Mouse (Mus musculus) gastrocnemius, postnatal 10 days (tissue): ENCODE data around the gene Tgfa. TPM values are rescaled to one million over a fixed set of nuclear protein-coding genes. Genes with fewer than 3 reads are reported as not detected.

Source experiments
- DNase-seq: peaks from one replicate; pipeline ENCODE4 v3.0.0; 2021; ENCODE audit warnings: mixed read lengths
- total RNA-seq, 2 experiments: library from RNA; stranded (reverse); gene quantifications; 2 replicates each; pipeline ENCODE4 v1.2.3; 2021

The Tgfa gene
- total RNA-seq, 2 experiments from 2014 or later = 0.35 to 0.75 TPM

DNA sequence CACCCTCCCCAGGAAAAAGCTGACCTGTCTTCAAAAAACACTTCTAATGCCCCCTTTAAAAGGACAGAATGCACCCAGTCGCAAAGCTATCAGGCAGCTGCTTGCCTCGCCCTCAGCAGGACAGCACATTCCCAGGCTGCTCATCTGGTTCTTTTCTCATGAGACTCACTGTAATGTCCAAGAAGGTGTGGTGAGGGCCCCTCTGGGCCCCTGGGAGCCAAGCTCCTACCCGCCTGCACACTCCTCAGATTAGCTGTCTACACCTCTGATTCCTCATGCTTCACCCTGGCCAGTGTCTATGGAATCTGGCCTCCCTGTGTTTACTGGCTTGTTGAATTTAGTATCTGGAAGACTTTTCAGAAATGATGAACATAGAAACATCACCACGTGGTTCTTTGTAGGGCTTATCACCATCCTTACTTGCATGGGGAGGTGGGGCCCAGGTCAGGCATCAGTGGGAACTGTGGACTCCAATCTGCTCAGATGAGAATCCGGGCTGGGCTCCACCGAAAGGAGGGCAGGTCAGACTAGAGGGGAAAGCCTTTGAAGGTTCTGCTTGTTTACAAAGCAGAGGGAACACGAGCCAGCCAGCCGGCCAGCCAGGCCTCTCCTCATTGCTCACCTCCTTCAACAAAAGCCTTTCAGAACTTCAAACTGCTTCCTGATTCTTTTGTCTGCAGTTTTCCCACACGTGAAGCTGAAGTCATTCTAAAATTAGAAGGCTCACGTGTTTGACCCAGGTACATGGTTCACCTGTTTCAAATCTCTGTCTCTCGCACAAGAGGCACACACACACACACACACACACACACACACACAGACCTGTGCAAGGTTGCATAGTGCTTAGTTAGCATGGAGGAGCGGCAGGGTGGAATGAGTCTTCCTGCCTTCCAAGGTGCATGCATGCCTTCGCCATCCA, 38.7 kb downstream of the Tgfa start:
- DNase-seq = no peak

- DNase-seq = no peak
Observed at GRCm38 (mm10) chr6:86244866-86245265, 49.8 kb downstream of the Tgfa start.

- DNase-seq = no peak
Observed at GRCm38 (mm10) chr6:86245965-86246364, 50.9 kb downstream of the Tgfa start.

DNA sequence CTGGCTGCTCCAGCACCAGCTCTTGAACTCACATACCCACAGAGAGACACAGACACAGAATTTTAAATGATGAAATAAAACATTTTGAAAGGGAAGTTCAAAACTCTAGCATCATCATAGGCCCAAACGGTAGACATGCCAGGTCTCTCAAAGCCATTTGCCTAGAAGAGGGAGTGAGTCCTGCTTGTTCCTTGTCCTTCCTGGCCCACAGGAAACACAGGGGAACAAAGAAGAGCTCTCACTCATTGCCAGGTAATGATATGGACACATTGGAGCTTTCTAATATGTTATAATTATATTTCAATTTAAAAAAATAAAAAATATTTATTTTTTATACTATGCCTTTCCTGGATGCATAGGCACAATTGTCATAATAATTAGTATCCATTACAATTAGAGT, 53.5 kb downstream of the Tgfa start:
- DNase-seq = no peak

- DNase-seq = no peak
Observed at GRCm38 (mm10) chr6:86249042-86249441, 54.0 kb downstream of the Tgfa start.

DNA sequence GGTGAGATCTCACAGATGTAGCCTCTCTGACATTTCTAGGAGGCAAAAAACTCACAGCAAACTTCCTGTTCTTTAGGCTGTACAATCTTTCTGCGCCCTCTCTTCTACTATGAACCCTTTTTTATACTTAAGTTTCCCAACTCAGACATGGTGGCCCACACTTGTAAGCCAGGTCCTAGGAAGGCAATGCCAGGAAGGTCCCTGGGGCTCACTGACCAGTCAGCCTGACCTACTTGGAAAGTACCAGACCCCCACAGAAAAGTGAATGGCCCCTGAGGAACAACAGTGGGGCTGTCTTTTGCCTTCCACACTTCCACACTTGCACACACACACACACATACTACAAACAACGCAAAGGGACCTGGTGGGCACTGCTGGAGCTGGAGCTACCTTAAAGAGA, 55.2 kb downstream of the Tgfa start:
- DNase-seq = no peak

- no peak for DNase-seq
Observed at GRCm38 (mm10) chr6:86250830-86251229, 55.8 kb downstream of the Tgfa start.

- no peak for DNase-seq
Observed at GRCm38 (mm10) chr6:86252176-86253125, 57.4 kb downstream of the Tgfa start.

DNA sequence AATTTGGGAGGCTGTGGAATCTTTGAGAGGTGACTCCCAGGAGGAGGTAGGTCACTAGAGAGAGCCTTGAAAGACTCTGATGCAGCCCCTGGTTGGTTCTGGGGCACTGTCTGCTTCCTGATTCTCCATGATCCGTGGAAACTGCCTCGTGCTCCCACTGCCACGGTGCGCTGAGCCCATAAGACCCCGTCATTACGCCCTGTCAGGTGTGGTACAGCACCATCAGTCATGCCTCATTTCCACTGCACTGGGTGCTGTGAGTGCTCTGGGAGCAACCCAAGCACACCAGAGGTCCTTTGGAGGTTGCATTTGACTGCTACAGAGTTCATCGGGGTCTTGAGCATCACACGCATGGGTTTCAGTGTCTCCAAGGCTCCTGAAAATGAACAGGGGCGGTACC, 60.9 kb downstream of the Tgfa start:
- no peak for DNase-seq

- DNase-seq = no peak
Observed at GRCm38 (mm10) chr6:86259242-86259641, 64.2 kb downstream of the Tgfa start.

- no peak for DNase-seq
Observed at GRCm38 (mm10) chr6:86260322-86261050, 65.5 kb downstream of the Tgfa start.

DNA sequence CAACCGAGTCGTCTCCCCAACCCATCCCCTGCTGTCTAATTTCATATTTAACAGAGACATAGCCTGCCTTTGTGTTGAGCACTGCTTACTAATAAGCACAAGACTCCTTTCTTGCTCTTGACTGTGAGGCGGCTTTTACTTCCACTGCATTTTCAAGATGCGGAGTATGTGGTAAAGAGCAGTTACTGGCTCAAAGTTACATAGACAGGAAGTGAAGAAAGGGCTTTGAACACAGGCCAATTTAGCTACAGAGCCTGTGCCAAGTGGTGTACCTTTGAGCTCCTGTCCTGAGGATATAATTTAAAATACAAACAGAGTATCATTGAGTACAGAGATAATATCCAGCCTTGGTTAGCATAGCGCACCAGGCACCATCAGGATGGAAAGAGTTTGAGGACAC, 71.8 kb downstream of the Tgfa start:
- DNase-seq = no peak

DNA sequence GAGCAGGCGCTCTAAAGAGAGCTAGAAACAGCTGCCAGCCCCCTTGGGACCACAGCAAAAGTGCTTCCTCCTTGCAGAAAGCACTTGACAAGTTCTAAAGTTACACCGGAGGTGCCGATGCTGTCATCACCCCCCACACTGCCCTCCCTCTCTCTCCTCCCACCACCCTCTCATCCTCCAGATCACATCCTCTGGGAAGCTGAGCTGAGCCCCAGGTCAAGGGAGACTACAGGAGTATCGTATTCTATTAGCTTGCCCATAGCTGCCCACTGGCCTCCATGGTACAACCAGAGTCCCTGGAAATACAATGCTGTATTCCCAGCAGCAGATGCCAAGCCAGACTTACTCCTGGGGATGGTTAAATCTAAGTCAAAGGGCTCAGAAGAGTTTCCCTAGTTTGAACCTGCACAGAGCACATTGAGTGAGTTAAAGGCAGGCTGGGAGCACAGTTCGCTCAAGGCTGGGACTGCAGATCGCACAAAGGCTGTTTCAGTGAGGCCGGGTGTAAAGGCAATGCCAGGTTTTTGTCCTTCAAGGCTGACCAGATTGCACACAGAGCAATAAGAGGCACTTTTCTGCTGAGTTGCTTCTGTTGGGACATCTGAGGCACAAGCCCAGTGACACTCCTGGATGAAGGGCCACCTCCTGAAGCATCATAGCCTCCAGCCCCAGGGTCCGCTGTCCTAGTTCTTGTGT, 75.5 kb downstream of the Tgfa start:
- no peak for DNase-seq

DNA sequence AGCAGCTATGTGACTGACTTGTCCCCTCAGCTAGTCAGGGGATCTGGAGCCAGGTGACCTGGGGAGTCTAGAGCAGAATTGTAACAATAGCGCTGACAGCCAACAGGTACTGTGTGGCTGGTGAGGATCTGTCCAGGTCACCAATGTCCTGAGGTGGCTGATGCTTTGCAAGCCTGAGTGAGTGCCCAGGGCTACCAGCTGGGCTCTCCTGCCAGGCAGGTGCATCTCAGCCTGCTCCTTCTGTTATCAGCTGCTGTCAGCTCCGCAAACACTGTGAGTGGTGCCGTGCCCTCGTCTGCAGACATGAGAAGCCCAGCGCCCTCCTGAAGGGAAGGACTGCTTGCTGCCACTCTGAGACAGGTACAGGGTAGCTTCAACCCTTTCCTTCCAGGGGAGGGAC, 76.1 kb downstream of the Tgfa start:
- DNase-seq = no peak

GRCm38 (mm10) chr6:86275704-86276103, 80.7 kb downstream of the Tgfa start:
- no peak for DNase-seq

DNA sequence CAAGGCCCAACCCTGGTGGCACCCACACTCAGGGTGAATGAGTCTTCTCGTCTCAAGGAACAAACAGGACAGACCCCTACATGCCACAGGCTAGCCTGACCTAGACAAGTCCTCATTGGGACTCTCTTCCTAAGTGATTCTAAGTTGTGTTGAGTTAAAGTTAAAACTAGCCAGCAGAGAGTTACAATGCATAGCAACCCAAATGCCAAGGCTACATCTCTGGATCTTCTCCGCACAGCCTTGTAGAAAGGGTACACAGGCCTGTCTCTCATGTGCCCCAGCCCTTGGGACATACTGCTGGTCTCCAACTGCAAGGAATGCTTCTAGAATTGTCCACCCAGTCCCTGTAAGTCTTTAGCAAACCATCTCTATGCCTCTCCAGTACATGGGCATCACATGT, 81.8 kb downstream of the Tgfa start:
- no peak for DNase-seq

DNA sequence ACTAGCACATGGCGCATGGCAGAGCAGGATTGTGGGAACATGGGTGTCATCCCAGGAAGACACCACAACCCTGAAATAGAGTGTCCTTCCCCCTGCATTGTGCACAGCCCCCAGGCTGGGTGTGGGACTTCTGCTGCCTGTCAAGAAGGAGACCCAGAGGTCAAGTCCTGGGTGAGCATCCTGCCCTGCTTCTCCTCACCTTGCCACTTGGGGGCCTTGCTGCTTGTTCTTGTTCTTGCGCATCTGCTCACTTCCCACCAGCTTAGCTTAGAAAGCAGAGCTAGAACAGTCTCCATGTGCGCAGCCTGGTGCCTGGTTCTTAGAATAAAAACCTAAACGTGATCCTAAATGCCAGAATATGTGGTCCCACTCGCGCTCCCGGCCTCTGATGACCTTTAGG, 82.6 kb downstream of the Tgfa start:
- no peak for DNase-seq

DNA sequence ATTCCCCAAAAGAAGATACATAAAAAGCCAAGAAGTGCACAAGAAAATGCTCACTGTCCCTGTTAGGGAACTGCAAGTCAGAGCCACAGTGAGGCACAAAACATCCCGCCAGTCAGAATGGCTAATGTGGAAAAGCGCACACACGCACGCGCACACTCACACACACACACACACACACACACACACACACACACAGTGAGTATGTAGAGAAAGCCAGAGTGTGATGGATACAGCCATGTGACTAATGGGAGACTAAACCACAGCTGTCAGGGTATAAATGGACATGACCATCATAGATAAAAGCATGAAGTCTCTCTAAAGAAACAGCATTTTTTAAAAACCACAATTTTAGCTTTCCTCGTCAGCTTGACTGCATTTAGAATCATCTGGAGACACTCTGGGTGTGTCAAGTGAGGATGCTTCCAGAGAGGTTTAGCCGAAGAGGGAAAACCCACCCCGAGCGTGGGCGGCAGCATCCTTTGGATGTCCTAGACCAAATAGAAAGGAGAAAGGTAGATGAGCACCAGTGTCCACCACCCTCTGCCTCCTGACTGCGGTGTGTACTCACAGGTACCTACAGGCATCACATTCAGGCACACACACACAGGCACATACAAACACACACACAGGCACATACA, 86.7 kb downstream of the Tgfa start:
- no peak for DNase-seq

GRCm38 (mm10) chr6:86293301-86293700, 98.3 kb downstream of the Tgfa start:
- DNase-seq = no peak

DNA sequence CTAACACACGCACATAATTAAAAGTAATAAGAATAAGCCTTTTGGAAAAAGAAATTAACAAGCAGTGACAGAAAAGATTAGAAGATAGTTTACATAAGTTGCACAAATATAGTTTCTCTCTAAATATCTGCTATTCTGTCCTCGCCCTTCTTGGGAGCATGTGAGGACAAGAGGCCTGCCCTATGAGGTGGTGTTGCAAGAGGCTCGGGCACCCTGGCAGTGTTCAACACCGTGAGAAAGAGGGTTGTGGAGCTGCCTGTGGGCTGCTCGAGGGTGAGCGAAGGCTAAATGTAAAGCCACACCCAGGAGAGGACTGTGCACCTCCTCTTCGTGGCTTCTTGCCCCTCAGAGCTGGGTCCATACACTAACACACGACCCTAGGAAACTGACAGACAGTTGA, 100.4 kb downstream of the Tgfa start:
- no peak for DNase-seq

DNA sequence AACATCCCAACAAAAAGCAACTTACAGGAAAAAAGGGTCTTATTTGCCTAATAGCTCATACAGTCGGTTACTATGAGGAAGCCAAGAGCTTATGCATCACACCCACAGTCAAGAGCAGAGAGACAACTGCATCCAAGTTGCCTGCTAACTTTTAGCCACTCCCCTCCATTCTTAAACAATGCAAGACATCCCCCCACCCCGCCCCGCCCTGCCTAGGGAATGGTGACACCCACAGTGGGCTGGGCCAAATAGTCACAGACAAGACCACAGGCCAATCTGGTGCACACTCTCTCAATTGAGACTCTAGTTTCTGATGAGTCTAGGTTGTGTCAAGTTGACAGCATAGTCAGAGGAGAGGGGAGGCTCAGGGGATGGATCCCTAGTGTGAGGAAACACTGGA, 101.1 kb downstream of the Tgfa start:
- DNase-seq = no peak
